ENCODE assay signal across 7 mouse cellular contexts in the genomic region with DNA sequence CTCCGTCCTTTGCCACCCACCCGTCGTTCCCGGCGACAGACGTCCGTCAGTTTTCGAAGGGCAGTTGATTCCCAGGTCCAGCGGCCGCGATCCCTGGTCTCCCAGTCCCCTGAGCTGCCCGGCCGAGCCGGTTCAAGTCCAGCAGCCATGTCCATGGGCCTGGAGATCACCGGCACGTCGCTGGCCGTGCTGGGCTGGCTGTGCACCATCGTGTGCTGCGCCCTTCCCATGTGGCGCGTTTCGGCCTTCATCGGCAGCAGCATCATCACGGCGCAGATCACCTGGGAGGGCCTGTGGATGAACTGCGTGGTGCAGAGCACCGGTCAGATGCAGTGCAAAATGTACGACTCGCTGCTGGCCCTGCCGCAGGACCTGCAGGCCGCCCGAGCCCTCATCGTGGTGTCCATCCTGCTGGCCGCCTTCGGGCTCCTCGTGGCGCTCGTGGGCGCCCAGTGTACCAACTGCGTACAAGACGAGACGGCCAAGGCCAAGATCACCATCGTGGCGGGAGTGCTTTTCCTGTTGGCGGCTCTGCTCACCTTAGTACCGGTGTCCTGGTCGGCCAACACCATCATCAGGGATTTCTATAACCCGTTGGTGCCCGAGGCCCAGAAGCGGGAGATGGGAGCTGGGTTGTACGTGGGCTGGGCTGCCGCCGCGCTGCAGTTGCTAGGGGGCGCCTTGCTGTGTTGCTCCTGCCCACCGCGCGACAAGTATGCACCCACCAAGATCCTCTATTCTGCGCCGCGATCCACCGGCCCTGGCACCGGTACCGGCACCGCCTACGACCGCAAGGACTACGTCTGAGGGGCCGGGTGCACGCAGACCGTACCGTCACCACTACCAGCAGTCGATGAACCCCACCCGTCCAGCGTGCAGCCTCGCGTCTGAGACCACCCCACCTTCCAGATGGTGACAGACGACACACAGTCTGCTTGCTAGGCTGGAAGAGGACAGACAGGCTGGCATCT. TPM values are rescaled to one million over a fixed set of nuclear protein-coding genes. Genes with fewer than 3 reads are reported as not detected.
DNase-seq lines count a peak whose midpoint lies in the region; ATAC-seq and TF ChIP-seq lines count a peak whose summit lies in the region.

No protein-coding gene starts in this region.

- no peak for TF ChIP-seq POLR2A in testis, adult 2 months (IDR thresholded peaks at IDR 0.05; ENCODE audit: control insufficient read depth, low read depth, low read length)
- no peak for TF ChIP-seq POLR2A in small intestine, adult 2 months (IDR thresholded peaks at IDR 0.05; ENCODE audit: low read depth, low read length)

- peak overlapping the region; percentile 47 for H3K4me2 ChIP-seq in lung, embryonic 15.5 days

- peaks cover 3% of the 10 kb centered on the region; the same call in 1 of the 2 replicates for H3K27me3 ChIP-seq in testis, adult 2 months (ENCODE audit: control insufficient read depth, insufficient read depth, low read length)
- peaks cover 65% of the 10 kb centered on the region for H3K27me3 ChIP-seq in hindbrain, embryonic 10.5 days (ENCODE audit: insufficient read depth, poor library complexity, severe bottlenecking)
- H3K27me3 ChIP-seq in lung, embryonic 15.5 days: peaks cover 48% of the 10 kb centered on the region
- H3K27me3 ChIP-seq in small intestine, adult 2 months (ENCODE audit: control insufficient read depth, insufficient read depth, low read length): peaks cover 4% of the 10 kb centered on the region; the same call in 1 of the 2 replicates

- no peaks in the 10 kb centered on the region for H3K9me3 ChIP-seq in hindbrain, embryonic 10.5 days
- H3K9me3 ChIP-seq in lung, embryonic 15.5 days: no peaks in the 10 kb centered on the region

- WGBS in hindbrain, embryonic 10.5 days: 3% methylated on average over 79 of the region's 79 CpGs
- WGBS in lung, embryonic 15.5 days: 3% methylated on average over 79 of the region's 79 CpGs
- 3% methylated on average over 79 of the region's 79 CpGs for WGBS in small intestine, adult 2 months

- peak overlapping the region; percentile 50 for H3K4me3 ChIP-seq in testis, adult 2 months (ENCODE audit: control insufficient read depth, low read depth, low read length)
- H3K4me3 ChIP-seq in hindbrain, embryonic 10.5 days: peak overlapping the region; percentile 42
- peak overlapping the region; percentile 44 for H3K4me3 ChIP-seq in lung, embryonic 15.5 days
- peak overlapping the region; percentile 70 for H3K4me3 ChIP-seq in small intestine, adult 2 months (ENCODE audit: low read depth, low read length)

- TF ChIP-seq CTCF in testis, adult 2 months (IDR thresholded peaks at IDR 0.05; ENCODE audit: control insufficient read depth, insufficient read depth, insufficient replicate concordance, low read depth, low read length): no peak
- TF ChIP-seq CTCF in small intestine, adult 2 months (IDR thresholded peaks at IDR 0.05; ENCODE audit: extremely low read depth, insufficient read length, insufficient replicate concordance, low read depth, low read length): peak; percentile 12; the same call in 1 of the 2 replicates

- DNase-seq in testis, postnatal 14 days (ENCODE audit: low spot score): no peak
- peak; percentile 46 for DNase-seq in hindbrain, embryonic 10.5 days (ENCODE audit: low spot score)
- no peak for DNase-seq in ovary, postnatal 14 days (ENCODE audit: low spot score)
- no peak for DNase-seq in layer of hippocampus, adult 18-20 months (ENCODE audit: low spot score in 2 of 2)

- H3K4me1 ChIP-seq in testis, adult 2 months (ENCODE audit: control insufficient read depth, insufficient read depth, low read length): peaks cover 17% of the 10 kb centered on the region
- peaks cover 44% of the 10 kb centered on the region for H3K4me1 ChIP-seq in hindbrain, embryonic 10.5 days (replicated peaks)
- peaks cover 36% of the 10 kb centered on the region for H3K4me1 ChIP-seq in lung, embryonic 15.5 days
- peaks cover 30% of the 10 kb centered on the region for H3K4me1 ChIP-seq in small intestine, adult 2 months (ENCODE audit: control insufficient read depth, insufficient read depth, insufficient read length, low read length)

- ATAC-seq in lung, embryonic 15.5 days (ENCODE audit: borderline replicate concordance, extremely low read depth, low FRiP score, low TSS enrichment): no peak

- peak overlapping the region; percentile 56 for H3K9ac ChIP-seq in lung, embryonic 15.5 days

- no peak overlapping the region for H3K27ac ChIP-seq in testis, adult 2 months (ENCODE audit: control insufficient read depth, insufficient read depth, low read depth, low read length)
- peak overlapping the region; percentile 66 for H3K27ac ChIP-seq in hindbrain, embryonic 10.5 days
- peak overlapping the region; percentile 93 for H3K27ac ChIP-seq in lung, embryonic 15.5 days
- H3K27ac ChIP-seq in small intestine, adult 2 months (ENCODE audit: insufficient read depth, low read depth, low read length): peak overlapping the region; percentile 95

- no peaks in the 10 kb centered on the region for H3K36me3 ChIP-seq in testis, adult 2 months (ENCODE audit: control insufficient read depth, insufficient read depth, low read length)
- no peaks in the 10 kb centered on the region for H3K36me3 ChIP-seq in hindbrain, embryonic 10.5 days
- no peaks in the 10 kb centered on the region for H3K36me3 ChIP-seq in lung, embryonic 15.5 days
- H3K36me3 ChIP-seq in small intestine, adult 2 months (ENCODE audit: control insufficient read depth, insufficient read depth, low read length): peaks cover 6% of the 10 kb centered on the region; the same call in 1 of the 2 replicates

RNA-seq across cellular contexts. Expression of gene Cldn3, which starts 0.6 kb away (rescaled TPM):
- polyA plus RNA-seq in testis, adult 2 months (2012; rRNA removed): 8.7 and 19.7 TPM in 2 replicates
- 7.9 and 16.3 TPM in 2 replicates for polyA plus RNA-seq in hindbrain, embryonic 10.5 days (2016; fragmentation: Nextera tagmentation; extraction: Ambion mirVana)
- 241 and 259 TPM in 2 replicates for polyA plus RNA-seq in lung, embryonic 15.5 days (2015; fragmentation: Nextera tagmentation; extraction: Ambion mirVana)
- 1,043 and 2,448 TPM in 2 replicates for polyA plus RNA-seq in small intestine, adult 2 months (2012; rRNA removed)
- total RNA-seq in layer of hippocampus, adult 18-20 months (2021): 1 to 10 TPM in 1 of 2 experiments, under 1 TPM in 1; 0.43 to 1.6 TPM

RNA-seq across cellular contexts. Expression of gene Abhd11, which starts 22.4 kb away (rescaled TPM):
- polyA plus RNA-seq in testis, adult 2 months (2012; rRNA removed): 102 and 108 TPM in 2 replicates
- polyA plus RNA-seq in hindbrain, embryonic 10.5 days (2016; fragmentation: Nextera tagmentation; extraction: Ambion mirVana): 42.2 and 43.6 TPM in 2 replicates
- 66.7 and 66.9 TPM in 2 replicates for polyA plus RNA-seq in lung, embryonic 15.5 days (2015; fragmentation: Nextera tagmentation; extraction: Ambion mirVana)
- 48.1 and 90.7 TPM in 2 replicates for polyA plus RNA-seq in small intestine, adult 2 months (2012; rRNA removed)
- 10 to 100 TPM; 27.8 to 29.5 TPM for total RNA-seq in layer of hippocampus, adult 18-20 months (2021)

RNA-seq across cellular contexts. Expression of gene Stx1a, which starts 36.7 kb away (rescaled TPM):
- polyA plus RNA-seq in testis, adult 2 months (2012; rRNA removed): 6.8 and 7.6 TPM in 2 replicates
- 17.0 and 20.5 TPM in 2 replicates for polyA plus RNA-seq in hindbrain, embryonic 10.5 days (2016; fragmentation: Nextera tagmentation; extraction: Ambion mirVana)
- 11.9 and 13.2 TPM in 2 replicates for polyA plus RNA-seq in lung, embryonic 15.5 days (2015; fragmentation: Nextera tagmentation; extraction: Ambion mirVana)
- 4.6 and 5.1 TPM in 2 replicates for polyA plus RNA-seq in small intestine, adult 2 months (2012; rRNA removed)
- total RNA-seq in layer of hippocampus, adult 18-20 months (2021): 10 to 100 TPM; 91.5 to 97.8 TPM

RNA-seq across cellular contexts. Expression of gene Cldn4, which starts 39.8 kb away (rescaled TPM):
- 0.21 and 4.0 TPM in 2 replicates for polyA plus RNA-seq in testis, adult 2 months (2012; rRNA removed)
- 9.9 and 11.0 TPM in 2 replicates for polyA plus RNA-seq in hindbrain, embryonic 10.5 days (2016; fragmentation: Nextera tagmentation; extraction: Ambion mirVana)
- polyA plus RNA-seq in lung, embryonic 15.5 days (2015; fragmentation: Nextera tagmentation; extraction: Ambion mirVana): 31.7 and 34.3 TPM in 2 replicates
- 112 and 571 TPM in 2 replicates for polyA plus RNA-seq in small intestine, adult 2 months (2012; rRNA removed)
- total RNA-seq in layer of hippocampus, adult 18-20 months (2021): not detected

RNA-seq across cellular contexts. Expression of gene Mettl27, which starts 54.4 kb away (rescaled TPM):
- polyA plus RNA-seq in testis, adult 2 months (2012; rRNA removed): 6.3 and 6.9 TPM in 2 replicates
- polyA plus RNA-seq in hindbrain, embryonic 10.5 days (2016; fragmentation: Nextera tagmentation; extraction: Ambion mirVana): 12.0 and 12.6 TPM in 2 replicates
- 24.7 TPM in 2 replicates for polyA plus RNA-seq in lung, embryonic 15.5 days (2015; fragmentation: Nextera tagmentation; extraction: Ambion mirVana)
- polyA plus RNA-seq in small intestine, adult 2 months (2012; rRNA removed): 8.2 and 21.4 TPM in 2 replicates
- total RNA-seq in layer of hippocampus, adult 18-20 months (2021): 1 to 10 TPM; 7.5 to 8.6 TPM

Comparison
In these comparisons a context has a peak if more than half of its experiments do, and no peak if none do; other contexts are left out.
1. RNA of gene Cldn3, which starts 0.6 kb away (polyA plus RNA-seq): 1,043 to 2,448 TPM in small intestine, adult 2 months and 241 to 259 TPM in lung, embryonic 15.5 days; 8.7 to 19.7 TPM in testis, adult 2 months and 7.9 to 16.3 TPM in hindbrain, embryonic 10.5 days; every median in the first group is over 10 times any median in the second.
2. Peak in every context shown above with its lines, with median percentiles within 50 percentile points of each other: H3K4me3 ChIP-seq.